Mouse (Mus musculus): ENCODE results near the gene Foxk2. TPM values are rescaled to one million over a fixed set of nuclear protein-coding genes. Genes with fewer than 3 reads are reported as not detected.

Foxk2 gene
- polyA plus RNA-seq, 1 experiment from 2014 or later: 13.5 TPM

GRCm38 (mm10) chr11:121231628-121232291, 28.0 kb upstream of the Foxk2 start:
- WGBS: 62% methylated on average over 4 of the region's 4 CpGs
- no peaks in the 10 kb centered on the region for H3K27me3 ChIP-seq (ENCODE audit: control insufficient read depth, insufficient read depth, low read length)
- DNase-seq (ENCODE audit: low spot score) (no peak), ATAC-seq (ENCODE audit: low FRiP score) (no peak)
- no peak overlapping the region for H3K4me3 ChIP-seq (ENCODE audit: low read depth, low read length)
- 0 out of 2 replicates have a peak, but pooled peaks cover 2% of the 10 kb centered on the region for H3K4me1 ChIP-seq (replicated peaks; ENCODE audit: control insufficient read depth, insufficient read depth, low read length)
- no peak overlapping the region for H3K9ac ChIP-seq (ENCODE audit: low read depth, low read length)
- no peak overlapping the region for H3K27ac ChIP-seq (ENCODE audit: low read depth, low read length)
- no peaks in the 10 kb centered on the region for H3K9me3 ChIP-seq (ENCODE audit: control insufficient read depth, low read length)
- H3K36me3 ChIP-seq (ENCODE audit: control insufficient read depth, insufficient read depth, low read length): no peaks in the 10 kb centered on the region; the same call in 1 of the 2 replicates
- H3K4me2 ChIP-seq (replicated peaks; ENCODE audit: low read depth, low read length): no peak overlapping the region

DNA sequence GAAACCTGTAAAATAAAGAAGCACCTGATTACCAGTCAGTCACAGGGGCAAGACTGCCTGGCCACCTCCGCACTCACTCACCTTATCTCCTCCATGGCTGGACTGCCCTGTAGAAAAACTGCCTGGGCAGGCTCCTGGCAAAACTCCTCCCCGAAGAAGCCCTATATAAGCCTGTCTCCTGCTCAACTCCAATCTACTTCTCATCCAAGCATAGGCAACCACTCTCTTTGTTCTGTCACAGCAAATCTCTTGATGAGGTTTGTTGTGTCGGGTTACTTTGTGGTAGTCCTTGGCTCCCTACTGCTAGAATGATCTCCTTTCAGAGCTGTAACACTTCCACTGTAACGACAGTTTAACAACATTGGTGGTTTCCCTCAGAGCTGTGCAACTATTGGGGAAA, 27.1 kb upstream of the Foxk2 start:
- no peak for DNase-seq (ENCODE audit: low spot score)
- 40% methylated on average over 4 of the region's 4 CpGs for WGBS

DNA sequence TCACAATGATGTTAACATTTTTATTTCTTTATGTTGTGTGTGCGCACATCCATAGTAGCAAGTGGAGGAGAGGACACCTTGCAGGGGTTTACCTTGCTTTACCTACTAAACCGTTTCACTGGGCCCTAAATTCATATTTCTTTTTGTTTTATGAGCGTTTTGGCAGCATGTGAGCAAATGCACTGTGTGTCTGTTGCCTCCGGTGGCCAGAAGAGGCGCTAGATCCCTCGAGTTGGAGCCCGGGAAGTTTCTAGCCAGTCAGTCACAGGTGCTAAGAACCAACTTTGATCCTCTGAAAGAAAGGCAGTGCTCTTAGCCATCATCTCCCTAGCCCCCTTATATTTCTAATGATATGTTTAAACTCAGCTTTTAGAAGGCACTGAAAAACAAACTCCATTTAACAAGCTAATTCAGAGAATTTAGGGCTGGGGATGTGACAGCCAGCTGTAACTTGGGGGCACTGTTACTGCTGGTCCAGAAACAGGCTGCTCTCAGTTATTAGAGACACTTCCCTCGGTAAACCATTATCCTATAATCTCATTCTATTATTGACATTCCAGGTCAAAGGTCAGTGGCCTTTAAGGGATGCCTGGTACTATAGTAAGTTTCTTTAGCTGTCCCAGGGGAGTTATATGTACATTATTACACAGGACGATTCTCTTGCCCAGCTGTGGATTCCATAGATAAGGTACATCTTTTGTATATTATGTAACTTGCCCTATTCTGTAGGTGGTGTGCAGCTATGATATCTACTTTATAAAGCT, 24.1 kb upstream of the Foxk2 start:
- peak; percentile 49 for DNase-seq (ENCODE audit: low spot score)
- Histone ChIP-seq H3K27ac (ENCODE audit: low read depth, low read length) (peak overlapping the region; percentile 98), H3K9me3 (ENCODE audit: control insufficient read depth, low read length) (no peaks in the 10 kb centered on the region), H3K27me3 (ENCODE audit: control insufficient read depth, insufficient read depth, low read length) (no peaks in the 10 kb centered on the region), H3K4me3 (ENCODE audit: low read depth, low read length) (peak overlapping the region; percentile 60), H3K4me2 (replicated peaks; ENCODE audit: low read depth, low read length) (no peak overlapping the region; the same call in 1 of the 2 replicates), H3K4me1 (replicated peaks; ENCODE audit: control insufficient read depth, insufficient read depth, low read length) (0 out of 2 replicates have a peak, but pooled peaks cover 2% of the 10 kb centered on the region), H3K9ac (ENCODE audit: low read depth, low read length) (peak overlapping the region; percentile 76; the same call in 1 of the 2 replicates), H3K36me3 (ENCODE audit: control insufficient read depth, insufficient read depth, low read length) (no peaks in the 10 kb centered on the region)
- no peak for ATAC-seq (ENCODE audit: low FRiP score)
- 29% methylated on average over 9 of the region's 9 CpGs for WGBS

More for the DNA sequence above, 27.1 kb upstream of the Foxk2 start:
- no peaks in the 10 kb centered on the region for H3K36me3 ChIP-seq (ENCODE audit: control insufficient read depth, insufficient read depth, low read length)
- H3K27ac ChIP-seq (ENCODE audit: low read depth, low read length): no peak overlapping the region
- no peak overlapping the region for H3K9ac ChIP-seq (ENCODE audit: low read depth, low read length)
- 0 out of 2 replicates have a peak, but pooled peaks cover 2% of the 10 kb centered on the region for H3K4me1 ChIP-seq (replicated peaks; ENCODE audit: control insufficient read depth, insufficient read depth, low read length)
- H3K4me2 ChIP-seq (replicated peaks; ENCODE audit: low read depth, low read length): no peak overlapping the region
- H3K4me3 ChIP-seq (ENCODE audit: low read depth, low read length): no peak overlapping the region
- no peak for ATAC-seq (ENCODE audit: low FRiP score)
- no peaks in the 10 kb centered on the region for H3K9me3 ChIP-seq (ENCODE audit: control insufficient read depth, low read length)
- no peaks in the 10 kb centered on the region for H3K27me3 ChIP-seq (ENCODE audit: control insufficient read depth, insufficient read depth, low read length)

GRCm38 (mm10) chr11:121236564-121237344, 23.0 kb upstream of the Foxk2 start, which contains the start of gene Narf:
TSS of gene Narf (plus strand) at chr11:121237253.
- under 1% methylated on average over 50 of the region's 50 CpGs for WGBS
- ATAC-seq (ENCODE audit: low FRiP score) (peak; percentile 100), DNase-seq (ENCODE audit: low spot score) (peak; percentile 98)
- H3K36me3 ChIP-seq (ENCODE audit: control insufficient read depth, insufficient read depth, low read length): no peaks in the 10 kb centered on the region
- peak within 1 kb of the TSS; percentile 61 for H3K4me2 ChIP-seq (replicated peaks; ENCODE audit: low read depth, low read length)
- H3K9ac ChIP-seq (ENCODE audit: low read depth, low read length): peak within 1 kb of the TSS; percentile 86
- 0 out of 2 replicates have a peak, but pooled peaks cover 2% of the 10 kb centered on the region for H3K4me1 ChIP-seq (replicated peaks; ENCODE audit: control insufficient read depth, insufficient read depth, low read length)
- no peaks in the 10 kb centered on the region for H3K9me3 ChIP-seq (ENCODE audit: control insufficient read depth, low read length)
- H3K27me3 ChIP-seq (ENCODE audit: control insufficient read depth, insufficient read depth, low read length): no peaks in the 10 kb centered on the region
- peak within 1 kb of the TSS; percentile 98 for H3K27ac ChIP-seq (ENCODE audit: low read depth, low read length)
- peak within 1 kb of the TSS; percentile 60 for H3K4me3 ChIP-seq (ENCODE audit: low read depth, low read length)

DNA sequence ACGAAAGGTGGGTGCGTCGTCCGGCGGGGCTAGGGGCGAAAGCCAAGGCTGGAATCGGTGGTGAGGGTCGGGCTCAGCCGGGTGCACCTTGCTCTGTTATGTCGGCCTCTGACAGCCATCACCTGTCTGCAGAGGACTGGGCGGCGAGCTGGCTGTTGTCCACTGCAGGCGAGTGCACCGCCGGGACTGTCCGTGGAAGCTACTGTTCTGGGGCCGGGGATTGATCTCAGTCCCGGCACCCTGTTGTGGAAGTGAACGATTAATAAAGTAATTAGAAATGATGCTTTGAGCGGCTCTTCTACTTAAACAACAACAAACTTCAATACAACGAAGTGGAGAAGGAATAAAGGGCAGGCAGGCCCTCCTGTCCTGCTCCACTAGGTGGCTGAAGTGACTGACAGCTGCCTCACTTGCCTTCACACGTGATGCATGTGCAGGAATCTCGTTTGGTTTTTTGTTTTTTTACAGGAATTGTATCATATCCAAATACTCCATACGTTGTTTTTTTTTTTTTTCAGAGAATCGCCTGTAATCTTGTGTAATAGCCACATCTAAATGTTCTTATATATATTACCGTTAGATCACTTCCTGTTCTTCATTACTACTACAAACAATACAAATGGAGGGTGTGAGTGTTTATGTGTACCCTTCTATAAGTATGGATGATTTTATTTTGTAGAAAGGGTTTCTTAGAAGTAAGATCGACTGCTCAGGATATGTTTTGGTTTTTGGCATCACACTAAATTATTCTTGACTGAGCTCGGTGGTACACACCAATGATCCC, 22.3 kb upstream of the Foxk2 start:
- 6% methylated on average over 28 of the region's 28 CpGs for WGBS
- DNase-seq (ENCODE audit: low spot score): no peak

GRCm38 (mm10) chr11:121239669-121240068, 20.1 kb upstream of the Foxk2 start:
- 97% methylated on average over 2 of the region's 2 CpGs for WGBS
- no peak for ATAC-seq (ENCODE audit: low FRiP score)
- H3K27me3 ChIP-seq (ENCODE audit: control insufficient read depth, insufficient read depth, low read length): no peaks in the 10 kb centered on the region
- H3K4me1 ChIP-seq (replicated peaks; ENCODE audit: control insufficient read depth, insufficient read depth, low read length): 0 out of 2 replicates have a peak, but pooled peaks cover 2% of the 10 kb centered on the region
- H3K36me3 ChIP-seq (ENCODE audit: control insufficient read depth, insufficient read depth, low read length): 0 out of 2 replicates have a peak, but pooled peaks cover 2% of the 10 kb centered on the region
- no peak overlapping the region for H3K9ac ChIP-seq (ENCODE audit: low read depth, low read length)
- H3K27ac ChIP-seq (ENCODE audit: low read depth, low read length): no peak overlapping the region
- no peak for DNase-seq (ENCODE audit: low spot score)
- no peak overlapping the region for H3K4me2 ChIP-seq (replicated peaks; ENCODE audit: low read depth, low read length)
- H3K4me3 ChIP-seq (ENCODE audit: low read depth, low read length): no peak overlapping the region
- H3K9me3 ChIP-seq (ENCODE audit: control insufficient read depth, low read length): no peaks in the 10 kb centered on the region

More for the DNA sequence above, 22.3 kb upstream of the Foxk2 start:
- H3K4me2 ChIP-seq (replicated peaks; ENCODE audit: low read depth, low read length): peak overlapping the region; percentile 54
- H3K9me3 ChIP-seq (ENCODE audit: control insufficient read depth, low read length): no peaks in the 10 kb centered on the region
- peak overlapping the region; percentile 86 for H3K9ac ChIP-seq (ENCODE audit: low read depth, low read length)
- no peaks in the 10 kb centered on the region for H3K36me3 ChIP-seq (ENCODE audit: control insufficient read depth, insufficient read depth, low read length)
- H3K4me1 ChIP-seq (replicated peaks; ENCODE audit: control insufficient read depth, insufficient read depth, low read length): 0 out of 2 replicates have a peak, but pooled peaks cover 2% of the 10 kb centered on the region
- ATAC-seq (ENCODE audit: low FRiP score): peak; percentile 73
- H3K27ac ChIP-seq (ENCODE audit: low read depth, low read length): peak overlapping the region; percentile 98
- H3K4me3 ChIP-seq (ENCODE audit: low read depth, low read length): peak overlapping the region; percentile 60
- H3K27me3 ChIP-seq (ENCODE audit: control insufficient read depth, insufficient read depth, low read length): no peaks in the 10 kb centered on the region

DNA sequence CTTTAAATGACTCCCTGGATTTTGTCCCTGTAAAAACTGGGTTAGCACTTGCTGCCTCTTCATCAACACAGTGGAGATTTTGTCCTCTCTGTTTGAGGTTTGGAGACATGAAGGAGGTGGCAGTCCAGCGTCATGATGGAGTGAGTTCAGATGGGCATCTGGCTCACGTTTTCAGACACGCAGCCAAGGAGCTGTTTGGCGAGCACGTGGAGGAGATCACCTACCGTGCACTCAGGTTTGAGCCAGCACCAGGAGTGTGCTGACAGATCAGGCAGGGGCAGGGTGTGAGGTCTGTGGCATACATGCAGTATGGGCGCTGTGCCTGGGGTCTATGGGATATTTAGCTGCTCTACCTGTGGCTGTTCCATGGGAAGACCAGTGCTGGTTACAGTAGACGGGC, 9.6 kb upstream of the Foxk2 start:
- H3K27me3 ChIP-seq (ENCODE audit: control insufficient read depth, insufficient read depth, low read length): no peaks in the 10 kb centered on the region
- no peak overlapping the region for H3K4me3 ChIP-seq (ENCODE audit: low read depth, low read length)
- no peaks in the 10 kb centered on the region for H3K9me3 ChIP-seq (ENCODE audit: control insufficient read depth, low read length)
- no peak overlapping the region for H3K27ac ChIP-seq (ENCODE audit: low read depth, low read length)
- H3K4me1 ChIP-seq (replicated peaks; ENCODE audit: control insufficient read depth, insufficient read depth, low read length): no peaks in the 10 kb centered on the region
- H3K9ac ChIP-seq (ENCODE audit: low read depth, low read length): no peak overlapping the region
- no peak overlapping the region for H3K4me2 ChIP-seq (replicated peaks; ENCODE audit: low read depth, low read length)
- DNase-seq (ENCODE audit: low spot score) (no peak), ATAC-seq (ENCODE audit: low FRiP score) (no peak)
- 91% methylated on average over 8 of the region's 8 CpGs for WGBS
- peaks cover 14% of the 10 kb centered on the region for H3K36me3 ChIP-seq (ENCODE audit: control insufficient read depth, insufficient read depth, low read length)
